Mouse (Mus musculus) lung, embryonic 14.5 days (tissue): Measurements from ENCODE around the gene Casp9. TPM values are rescaled to one million over a fixed set of nuclear protein-coding genes. Genes with fewer than 3 reads are reported as not detected.

ENCODE experiments used
- ATAC-seq: fragments of 200-750 bp; cut with Nextera tagmentation; 2 replicates; pipeline ENCODE4 v1.8.0; 2017; ENCODE audit warnings: mild to moderate bottlenecking, moderate TSS enrichment, moderate library complexity; ENCODE audit not compliant: insufficient read depth
- DNase-seq: peaks from one replicate; pipeline ENCODE4 v3.0.0-alpha.2; 2015
- H3K27ac ChIP-seq: fragments of 300-500 bp; sonication (generic); 2 replicates; pipeline ENCODE4 v1.5.1; 2014; ENCODE audit warnings: low read depth, mild to moderate bottlenecking, moderate library complexity
- H3K27me3 ChIP-seq: fragments of 300-500 bp; sonication (generic); 2 replicates; pipeline ENCODE4 v1.6.1; 2014; ENCODE audit warnings: low read length, control low read depth; ENCODE audit not compliant: insufficient read depth
- H3K36me3 ChIP-seq: fragments of 300-500 bp; sonication (generic); 2 replicates; pipeline ENCODE4 v1.6.1; 2014; ENCODE audit warnings: control low read depth; ENCODE audit not compliant: insufficient read depth
- H3K4me1 ChIP-seq: fragments of 300-500 bp; sonication (generic); 2 replicates; pipeline ENCODE4 v1.6.1; 2014; ENCODE audit warnings: antibody characterized with exemption, control low read depth; ENCODE audit not compliant: insufficient read depth
- H3K4me2 ChIP-seq: fragments of 300-500 bp; sonication (generic); 2 replicates; pipeline ENCODE4 v1.6.1; 2014; ENCODE audit warnings: mild to moderate bottlenecking
- H3K4me3 ChIP-seq: fragments of 300-500 bp; sonication (generic); 2 replicates; pipeline ENCODE4 v1.5.1; 2014; ENCODE audit warnings: low read depth, low read length
- H3K9ac ChIP-seq: fragments of 300-500 bp; sonication (generic); 2 replicates; pipeline ENCODE4 v1.6.1; 2014
- H3K9me3 ChIP-seq: fragments of 300-500 bp; sonication (generic); 2 replicates; pipeline ENCODE4 v1.6.1; 2016; ENCODE audit warnings: low read depth, low read length, control low read depth
- CTCF ChIP-seq: IDR thresholded peaks from 2 replicates; pipeline ENCODE4 v1.5.1; 2016; ENCODE audit warnings: antibody characterized with exemption, low read depth
- WGBS: fragments of 180-500 bp; shearing (Covaris S2); extraction: QIAGEN DNeasy Blood & Tissue Kit; methylation state at CpG from one replicate; pipeline ENCODE4 v1.1.7; 2014; 5-methylcytosine and 5-hydroxymethylcytosine counted together
- polyA plus RNA-seq: library from polyadenylated mRNA; unstranded; fragments of >200 nt; fragmentation: Nextera tagmentation; extraction: Ambion mirVana; gene quantifications from 2 replicates; pipeline ENCODE4 v1.2.1, GENCODE M21; 2014

The Casp9 gene
- polyA plus RNA-seq, 1 experiment from 2014 or later: 22.3 TPM

- H3K4me3 ChIP-seq: no peak overlapping the region
- no peaks in the 10 kb centered on the region for H3K9me3 ChIP-seq
- no peak for TF ChIP-seq CTCF
- no peak overlapping the region for H3K9ac ChIP-seq
- no peaks in the 10 kb centered on the region for H3K27me3 ChIP-seq
- DNase-seq (no peak), ATAC-seq (no peak)
- WGBS: 76% methylated on average over 10 of the region's 10 CpGs
- H3K4me1 ChIP-seq: no peaks in the 10 kb centered on the region
- no peak overlapping the region for H3K27ac ChIP-seq
- no peak overlapping the region for H3K4me2 ChIP-seq
- peaks cover 26% of the 10 kb centered on the region; the same call in 1 of the 2 replicates for H3K36me3 ChIP-seq
Measured at GRCm38 (mm10) chr4:141817706-141818105, 24.3 kb downstream of the Casp9 start.

GRCm38 (mm10) chr4:141818861-141819260, 25.4 kb downstream of the Casp9 start:
- no peaks in the 10 kb centered on the region for H3K4me1 ChIP-seq
- H3K27ac ChIP-seq: no peak overlapping the region
- TF ChIP-seq CTCF: no peak

GRCm38 (mm10) chr4:141819316-141819715, 25.9 kb downstream of the Casp9 start:
- Histone ChIP-seq H3K4me3 (no peak overlapping the region), H3K4me1 (no peaks in the 10 kb centered on the region), H3K27ac (no peak overlapping the region), H3K4me2 (no peak overlapping the region), H3K36me3 (peaks cover 12% of the 10 kb centered on the region; the same call in 1 of the 2 replicates), H3K9ac (no peak overlapping the region), H3K9me3 (no peaks in the 10 kb centered on the region), H3K27me3 (no peaks in the 10 kb centered on the region)
- no peak for ATAC-seq
- TF ChIP-seq CTCF: no peak
- DNase-seq: no peak
- WGBS: 89% methylated on average over 7 of the region's 7 CpGs

More at GRCm38 (mm10) chr4:141818861-141819260, 25.4 kb downstream of the Casp9 start:
- Histone ChIP-seq H3K9ac (no peak overlapping the region), H3K4me3 (no peak overlapping the region), H3K9me3 (no peaks in the 10 kb centered on the region), H3K4me2 (no peak overlapping the region), H3K27me3 (no peaks in the 10 kb centered on the region), H3K36me3 (peaks cover 15% of the 10 kb centered on the region; the same call in 1 of the 2 replicates)
- ATAC-seq (no peak), DNase-seq (no peak)
- WGBS: 80% methylated on average over 13 of the region's 13 CpGs

- H3K27ac ChIP-seq: no peak overlapping the region
- DNase-seq: no peak
- TF ChIP-seq CTCF: no peak
- H3K4me1 ChIP-seq: no peaks in the 10 kb centered on the region
- H3K27me3 ChIP-seq: no peaks in the 10 kb centered on the region
- WGBS: 56% methylated on average over 3 of the region's 3 CpGs
- no peaks in the 10 kb centered on the region for H3K9me3 ChIP-seq
- H3K4me2 ChIP-seq: no peak overlapping the region
- no peak overlapping the region for H3K4me3 ChIP-seq
- H3K9ac ChIP-seq: no peak overlapping the region
- H3K36me3 ChIP-seq: no peaks in the 10 kb centered on the region
- ATAC-seq: no peak
Measured at GRCm38 (mm10) chr4:141821178-141821577, 27.8 kb downstream of the Casp9 start.

GRCm38 (mm10) chr4:141822089-141822488, 28.7 kb downstream of the Casp9 start:
- TF ChIP-seq CTCF: peak; percentile 39; the same call in 1 of the 2 replicates
- WGBS: 73% methylated on average over 10 of the region's 10 CpGs
- H3K27ac ChIP-seq: no peak overlapping the region
- ATAC-seq (no peak), DNase-seq (no peak)
- H3K9me3 ChIP-seq: no peaks in the 10 kb centered on the region
- no peaks in the 10 kb centered on the region for H3K27me3 ChIP-seq
- H3K4me3 ChIP-seq: no peak overlapping the region
- no peaks in the 10 kb centered on the region for H3K4me1 ChIP-seq
- no peak overlapping the region for H3K4me2 ChIP-seq
- H3K36me3 ChIP-seq: no peaks in the 10 kb centered on the region
- H3K9ac ChIP-seq: no peak overlapping the region

GRCm38 (mm10) chr4:141822979-141823378, 29.6 kb downstream of the Casp9 start:
- no peak overlapping the region for H3K9ac ChIP-seq
- WGBS: 44% methylated on average over 3 of the region's 3 CpGs
- no peak overlapping the region for H3K4me3 ChIP-seq
- H3K36me3 ChIP-seq: no peaks in the 10 kb centered on the region
- DNase-seq (peak; percentile 23), ATAC-seq (no peak)
- no peak overlapping the region for H3K27ac ChIP-seq
- TF ChIP-seq CTCF: no peak
- H3K27me3 ChIP-seq: no peaks in the 10 kb centered on the region
- H3K9me3 ChIP-seq: no peaks in the 10 kb centered on the region
- no peaks in the 10 kb centered on the region for H3K4me1 ChIP-seq
- no peak overlapping the region for H3K4me2 ChIP-seq

GRCm38 (mm10) chr4:141826060-141826459, 32.6 kb downstream of the Casp9 start, which contains the start of gene Cela2a:
Gene Cela2a, minus strand, starts transcription at chr4:141826160.
- H3K36me3 ChIP-seq: no peaks in the 10 kb centered on the region
- no peak within 1 kb of the TSS for H3K4me2 ChIP-seq
- no peak for ATAC-seq
- no peak for TF ChIP-seq CTCF
- no peak within 1 kb of the TSS for H3K9ac ChIP-seq
- no peaks in the 10 kb centered on the region for H3K9me3 ChIP-seq
- WGBS: 42% methylated on average over 5 of the region's 5 CpGs
- H3K27ac ChIP-seq: no peak within 1 kb of the TSS
- no peaks in the 10 kb centered on the region for H3K4me1 ChIP-seq
- no peak for DNase-seq
- no peak within 1 kb of the TSS for H3K4me3 ChIP-seq
- H3K27me3 ChIP-seq: no peaks in the 10 kb centered on the region

GRCm38 (mm10) chr4:141827401-141827800, 34.0 kb downstream of the Casp9 start:
- no peak for TF ChIP-seq CTCF
- Histone ChIP-seq H3K27ac (no peak overlapping the region), H3K36me3 (no peaks in the 10 kb centered on the region), H3K9ac (no peak overlapping the region), H3K4me2 (no peak overlapping the region), H3K4me1 (no peaks in the 10 kb centered on the region), H3K27me3 (no peaks in the 10 kb centered on the region), H3K9me3 (no peaks in the 10 kb centered on the region), H3K4me3 (no peak overlapping the region)
- 79% methylated on average over 2 of the region's 2 CpGs for WGBS
- ATAC-seq (no peak), DNase-seq (no peak)
